Mouse (Mus musculus) effector memory CD4-positive, alpha-beta T cell, adult 7 months (primary cell): ENCODE results near the gene Tmem206. TPM values are rescaled to one million over a fixed set of nuclear protein-coding genes. Genes with fewer than 3 reads are reported as not detected.

Source experiments
- polyA plus RNA-seq: library from polyadenylated mRNA; unstranded; fragments of 100-300 nt; shearing (Covaris generic); gene quantifications from one replicate; pipeline ENCODE4 v1.2.1, GENCODE M21; 2017

Tmem206 gene
- polyA plus RNA-seq: 11.6 TPM

GRCm38 (mm10) chr1:191325726-191326232 lies at the start of gene Tmem206:
Gene Tmem206, plus strand, starts transcription at chr1:191325912.

GRCm38 (mm10) chr1:191317591-191318196 lies 8.0 kb upstream of the Tmem206 start, which contains the start of gene Nenf:
Gene Nenf, minus strand, starts transcription at chr1:191318194.

Other genes starting within 250 kb of the Tmem206 start
- not detected for gene Batf3, start 228.1 kb upstream of the Tmem206 start, polyA plus RNA-seq
- gene Fam71a, start 161.1 kb upstream of the Tmem206 start, polyA plus RNA-seq: not detected
- 48.1 TPM for gene Atf3, start 107.9 kb upstream of the Tmem206 start, polyA plus RNA-seq
- gene Nenf, start 7.7 kb upstream of the Tmem206 start, polyA plus RNA-seq: 2.5 TPM
- gene Ppp2r5a, start 77.4 kb downstream of the Tmem206 start, polyA plus RNA-seq: 340 TPM
- 4.1 TPM for gene Dtl, start 249.6 kb downstream of the Tmem206 start, polyA plus RNA-seq
- gene Ints7, start 249.7 kb downstream of the Tmem206 start, polyA plus RNA-seq: 41.8 TPM